Mouse (Mus musculus) megakaryocyte, embryonic 14.5 days (primary cell): ENCODE results near the gene Cysrt1.

ENCODE experiments used
- FLI1 ChIP-seq: IDR thresholded peaks from 2 replicates; pipeline ENCODE4 v1.6.1; 2012; ENCODE audit warnings: low read length, inconsistent platforms, mixed read lengths
- GATA1 ChIP-seq: IDR thresholded peaks from 3 replicates; pipeline ENCODE4 v1.6.1; 2012; ENCODE audit warnings: mixed read lengths, low read length, inconsistent platforms, borderline replicate concordance

- TF ChIP-seq FLI1 (no peak), GATA1 (no peak)
These were observed 48.0 kb upstream of the Cysrt1 start for GRCm38 (mm10) chr2:25290101-25290815.
